Mouse (Mus musculus): ENCODE measurements at regions not wholly inside any gene's neighbourhood (a gene's known extent, or its start where the extent isn't known, plus 50 kb on each side); places are given as distances from the start of the nearest gene placed in this dataset.

- Histone ChIP-seq H3K27ac (ENCODE audit: low read depth, low read length) (no peak overlapping the region), H3K4me2 (no peak overlapping the region), H3K9me3 (replicated peaks; ENCODE audit: control insufficient read depth, low read length) (no peaks in the 10 kb centered on the region), H3K36me3 (ENCODE audit: control insufficient read depth, insufficient read depth, low read length) (no peaks in the 10 kb centered on the region), H3K4me3 (ENCODE audit: low read depth, low read length) (no peak overlapping the region), H3K27me3 (ENCODE audit: control insufficient read depth, insufficient read depth, low read length) (no peaks in the 10 kb centered on the region), H3K4me1 (ENCODE audit: control insufficient read depth, insufficient read depth, low read length) (no peaks in the 10 kb centered on the region), H3K9ac (ENCODE audit: low read depth, low read length) (no peak overlapping the region)
- no peak for ATAC-seq (replicated peaks; ENCODE audit: insufficient number of reproducible peaks, low FRiP score, low TSS enrichment)
- 65% methylated on average over 2 of the region's 2 CpGs for WGBS (ENCODE audit: insufficient replicate concordance)
Measured at GRCm38 (mm10) chr16:25213250-25213649, 73.4 kb upstream of the Tprg start.

- Histone ChIP-seq H3K4me3 (ENCODE audit: low read depth, low read length) (no peak overlapping the region), H3K36me3 (ENCODE audit: control insufficient read depth, insufficient read depth, low read length) (no peaks in the 10 kb centered on the region), H3K4me2 (no peak overlapping the region), H3K27me3 (ENCODE audit: control insufficient read depth, insufficient read depth, low read length) (no peaks in the 10 kb centered on the region), H3K27ac (ENCODE audit: low read depth, low read length) (no peak overlapping the region), H3K9me3 (replicated peaks; ENCODE audit: control insufficient read depth, low read length) (no peaks in the 10 kb centered on the region), H3K4me1 (ENCODE audit: control insufficient read depth, insufficient read depth, low read length) (no peaks in the 10 kb centered on the region), H3K9ac (ENCODE audit: low read depth, low read length) (no peak overlapping the region)
- no peak for ATAC-seq (replicated peaks; ENCODE audit: insufficient number of reproducible peaks, low FRiP score, low TSS enrichment)
- 78% methylated on average over 6 of the region's 6 CpGs for WGBS (ENCODE audit: insufficient replicate concordance)
Measured at GRCm38 (mm10) chr16:25220552-25220951, 66.1 kb upstream of the Tprg start.

- Histone ChIP-seq H3K27ac (ENCODE audit: low read depth, low read length) (no peak overlapping the region), H3K36me3 (ENCODE audit: control insufficient read depth, insufficient read depth, low read length) (no peaks in the 10 kb centered on the region), H3K27me3 (ENCODE audit: control insufficient read depth, insufficient read depth, low read length) (no peaks in the 10 kb centered on the region), H3K9me3 (replicated peaks; ENCODE audit: control insufficient read depth, low read length) (no peaks in the 10 kb centered on the region), H3K4me2 (no peak overlapping the region), H3K4me1 (ENCODE audit: control insufficient read depth, insufficient read depth, low read length) (no peaks in the 10 kb centered on the region), H3K4me3 (ENCODE audit: low read depth, low read length) (no peak overlapping the region), H3K9ac (ENCODE audit: low read depth, low read length) (no peak overlapping the region)
- ATAC-seq (replicated peaks; ENCODE audit: insufficient number of reproducible peaks, low FRiP score, low TSS enrichment): no peak
Measured at GRCm38 (mm10) chr16:25224801-25225200, 61.8 kb upstream of the Tprg start.

All from heart, embryonic 11.5 days (tissue).